Mouse (Mus musculus) liver, adult 2 months (tissue): Measurements from ENCODE around the gene Shroom3. TPM values are rescaled to one million over a fixed set of nuclear protein-coding genes. Genes with fewer than 3 reads are reported as not detected.

Source experiments
- DNase-seq: peaks from one replicate; pipeline ENCODE4 v3.0.0-alpha.2; 2011; ENCODE audit warnings: low read depth, low spot score; ENCODE audit errors: extremely low read depth
- H3K27ac ChIP-seq: fragments of 200-500 bp; replicated peaks from 2 replicates; pipeline ENCODE4 v1.5.1; 2012; ENCODE audit warnings: low read depth, mild to moderate bottlenecking, control low read depth, inconsistent platforms, low read length; ENCODE audit not compliant: insufficient read depth
- H3K27me3 ChIP-seq: fragments of 200-500 bp; 2 replicates; pipeline ENCODE4 v1.6.1; 2012; ENCODE audit warnings: mild to moderate bottlenecking, moderate library complexity, low read length, inconsistent platforms; ENCODE audit not compliant: control insufficient read depth, insufficient read depth
- H3K36me3 ChIP-seq: fragments of 200-500 bp; 2 replicates; pipeline ENCODE4 v1.6.1; 2012; ENCODE audit warnings: low read length, inconsistent platforms; ENCODE audit not compliant: control insufficient read depth, insufficient read depth
- H3K4me1 ChIP-seq: fragments of 200-500 bp; 2 replicates; pipeline ENCODE4 v1.6.1; 2011; ENCODE audit warnings: low read length; ENCODE audit not compliant: control insufficient read depth, insufficient read depth
- H3K4me3 ChIP-seq: fragments of 200-500 bp; 2 replicates; pipeline ENCODE4 v1.5.1; 2011; ENCODE audit warnings: low read depth, mild to moderate bottlenecking, control low read depth, low read length, moderate library complexity; ENCODE audit not compliant: insufficient read depth
- H3K79me2 ChIP-seq: fragments of 200-500 bp; 2 replicates; pipeline ENCODE4 v1.6.1; 2012; ENCODE audit warnings: inconsistent platforms, mild to moderate bottlenecking, low read length, moderate library complexity; ENCODE audit not compliant: control insufficient read depth, insufficient read depth
- H3K9ac ChIP-seq: fragments of 200-500 bp; 2 replicates; pipeline ENCODE4 v1.6.1; 2012; ENCODE audit warnings: low read depth, mild to moderate bottlenecking, control low read depth, inconsistent platforms, low read length
- CTCF ChIP-seq: fragments of 200-500 bp; IDR thresholded peaks from 2 replicates; pipeline ENCODE4 v1.5.1; 2011; ENCODE audit warnings: low read depth, low read length, control low read depth
- POLR2A ChIP-seq: fragments of 200-500 bp; IDR thresholded peaks from 2 replicates; pipeline ENCODE4 v1.6.1; 2011; ENCODE audit warnings: low read length, control low read depth; ENCODE audit not compliant: insufficient read depth; ENCODE audit errors: extremely low read depth
- WGBS: fragments of 180-500 bp; shearing (Covaris S2); methylation state at CpG from one replicate; pipeline ENCODE4 v1.1.7; 2018; 5-methylcytosine and 5-hydroxymethylcytosine counted together
- polyA plus RNA-seq: library from polyadenylated mRNA; depleted of rRNA; stranded (reverse); fragments of >200 nt; gene quantifications from 2 replicates; pipeline ENCODE4 v1.2.3, GENCODE M21; 2012
- total RNA-seq: library from RNA; depleted of rRNA; stranded (reverse); fragments of >200 nt; gene quantifications from 2 replicates; pipeline ENCODE4 v1.2.3, GENCODE M21; 2014

Shroom3 gene
- total and polyA plus RNA-seq, 2 experiments = 4.0 to 4.1 TPM

- H3K27ac ChIP-seq = no peak overlapping the region
- H3K4me3 ChIP-seq = no peak overlapping the region
- DNase-seq = peak; percentile 10
- WGBS = 64% methylated on average over 6 of the region's 6 CpGs
- H3K27me3 ChIP-seq = no peaks in the 10 kb centered on the region
- no peaks in the 10 kb centered on the region for H3K4me1 ChIP-seq
- H3K79me2 ChIP-seq = no peaks in the 10 kb centered on the region
- H3K36me3 ChIP-seq = peaks cover 5% of the 10 kb centered on the region
- no peak overlapping the region for H3K9ac ChIP-seq
- no peak for TF ChIP-seq POLR2A
- peak; percentile 59 for TF ChIP-seq CTCF
These were observed 271.7 kb downstream of the Shroom3 start for GRCm38 (mm10) chr5:92954827-92955475.

GRCm38 (mm10) chr5:92959287-92959686 lies 276.1 kb downstream of the Shroom3 start:
- 87% methylated on average over 10 of the region's 10 CpGs for whole genome bisulfite sequencing
- Histone ChIP-seq H3K4me3 (no peak overlapping the region), H3K79me2 (no peaks in the 10 kb centered on the region), H3K4me1 (no peaks in the 10 kb centered on the region), H3K36me3 (peaks cover 2% of the 10 kb centered on the region; the same call in 1 of the 2 replicates), H3K27ac (no peak overlapping the region), H3K9ac (no peak overlapping the region), H3K27me3 (no peaks in the 10 kb centered on the region)
- no peak for TF ChIP-seq CTCF
- no peak for TF ChIP-seq POLR2A
- DNase-seq = no peak

- Histone ChIP-seq H3K36me3 (peaks cover 2% of the 10 kb centered on the region; the same call in 1 of the 2 replicates), H3K27ac (no peak overlapping the region), H3K4me1 (no peaks in the 10 kb centered on the region), H3K9ac (no peak overlapping the region), H3K27me3 (no peaks in the 10 kb centered on the region), H3K79me2 (no peaks in the 10 kb centered on the region), H3K4me3 (no peak overlapping the region)
- whole genome bisulfite sequencing = 71% methylated on average over 9 of the region's 9 CpGs
- no peak for DNase-seq
- TF ChIP-seq CTCF (no peak), POLR2A (no peak)
These were observed 276.5 kb downstream of the Shroom3 start for GRCm38 (mm10) chr5:92959708-92960107.

GRCm38 (mm10) chr5:92961353-92961752 lies 278.1 kb downstream of the Shroom3 start:
- Histone ChIP-seq H3K36me3 (peaks cover 2% of the 10 kb centered on the region; the same call in 1 of the 2 replicates), H3K27me3 (no peaks in the 10 kb centered on the region), H3K9ac (no peak overlapping the region), H3K4me1 (no peaks in the 10 kb centered on the region), H3K79me2 (no peaks in the 10 kb centered on the region), H3K27ac (no peak overlapping the region), H3K4me3 (no peak overlapping the region)
- 89% methylated on average over 11 of the region's 11 CpGs for WGBS
- TF ChIP-seq POLR2A (no peak), CTCF (no peak)
- DNase-seq = no peak

GRCm38 (mm10) chr5:92961770-92962231 lies 278.6 kb downstream of the Shroom3 start:
- Histone ChIP-seq H3K9ac (no peak overlapping the region), H3K4me3 (no peak overlapping the region), H3K79me2 (no peaks in the 10 kb centered on the region), H3K36me3 (peaks cover 2% of the 10 kb centered on the region; the same call in 1 of the 2 replicates), H3K4me1 (no peaks in the 10 kb centered on the region), H3K27me3 (no peaks in the 10 kb centered on the region), H3K27ac (no peak overlapping the region)
- DNase-seq = no peak
- TF ChIP-seq POLR2A (no peak), CTCF (no peak)
- WGBS = 87% methylated on average over 7 of the region's 7 CpGs

GRCm38 (mm10) chr5:92964691-92965090 lies 281.5 kb downstream of the Shroom3 start:
- Histone ChIP-seq H3K36me3 (peaks cover 2% of the 10 kb centered on the region; the same call in 1 of the 2 replicates), H3K4me1 (no peaks in the 10 kb centered on the region), H3K9ac (no peak overlapping the region), H3K4me3 (no peak overlapping the region), H3K79me2 (no peaks in the 10 kb centered on the region), H3K27me3 (no peaks in the 10 kb centered on the region), H3K27ac (no peak overlapping the region)
- no peak for DNase-seq
- no peak for TF ChIP-seq CTCF
- TF ChIP-seq POLR2A = no peak
- 77% methylated on average over 13 of the region's 13 CpGs for WGBS
